Mouse (Mus musculus) heart, embryonic 14.5 days (tissue): Measurements from ENCODE around the gene Kcnj9. TPM values are rescaled to one million over a fixed set of nuclear protein-coding genes. Genes with fewer than 3 reads are reported as not detected.

ENCODE experiments used
- ATAC-seq: fragments of 200-750 bp; cut with Nextera tagmentation; 2 replicates; pipeline ENCODE4 v1.8.0; 2017; ENCODE audit warnings: low read depth, moderate TSS enrichment; ENCODE audit not compliant: insufficient number of reproducible peaks, insufficient read depth, low FRiP score
- H3K27ac ChIP-seq, 2 experiments: fragments of 200-500 bp in 1 of 2; fragments of 300-500 bp in 1 of 2; sonication (generic) in 1 of 2; replicated peaks in 1 of 2; 2 replicates each; pipeline ENCODE4 v1.5.1; 2012 to 2014; ENCODE audit warnings: low read depth in 2 of 2, low read length in 2 of 2, control low read depth in 1 of 2, mild to moderate bottlenecking in 1 of 2, mixed read lengths in 1 of 2; ENCODE audit not compliant: control insufficient read depth in 1 of 2, insufficient read depth in 1 of 2
- H3K27me3 ChIP-seq: fragments of 300-500 bp; sonication (generic); 2 replicates; pipeline ENCODE4 v1.6.1; 2014; ENCODE audit warnings: mild to moderate bottlenecking, low read length, control low read depth; ENCODE audit not compliant: control insufficient read depth, insufficient read depth
- H3K36me3 ChIP-seq: fragments of 300-500 bp; sonication (generic); 2 replicates; pipeline ENCODE4 v1.6.1; 2014; ENCODE audit warnings: mild to moderate bottlenecking, control low read depth, low read length, mixed read lengths; ENCODE audit not compliant: control insufficient read depth, insufficient read depth
- H3K4me1 ChIP-seq, 2 experiments: fragments of 200-500 bp in 1 of 2; fragments of 300-500 bp in 1 of 2; sonication (generic) in 1 of 2; 2 replicates each; pipeline ENCODE4 v1.6.1; 2012 to 2014; ENCODE audit warnings: low read length in 2 of 2, control low read depth in 1 of 2, mixed read lengths in 1 of 2; ENCODE audit not compliant: control insufficient read depth in 2 of 2, insufficient read depth in 2 of 2
- H3K4me2 ChIP-seq: fragments of 300-500 bp; sonication (generic); 2 replicates; pipeline ENCODE4 v1.6.1; 2014; ENCODE audit warnings: mild to moderate bottlenecking, low read length
- H3K4me3 ChIP-seq, 2 experiments: fragments of 200-500 bp in 1 of 2; fragments of 300-500 bp in 1 of 2; sonication (generic) in 1 of 2; 2 replicates each; pipeline ENCODE4 v1.5.1; 2012 to 2014; ENCODE audit warnings: low read length in 2 of 2, mild to moderate bottlenecking in 2 of 2, control low read depth in 1 of 2, low read depth in 1 of 2, moderate library complexity in 1 of 2; ENCODE audit not compliant: control insufficient read depth in 1 of 2, insufficient read depth in 1 of 2
- H3K9ac ChIP-seq: fragments of 300-500 bp; sonication (generic); 2 replicates; pipeline ENCODE4 v1.6.1; 2014; ENCODE audit warnings: mild to moderate bottlenecking, low read length
- H3K9me3 ChIP-seq: fragments of 300-500 bp; sonication (generic); 2 replicates; pipeline ENCODE4 v1.6.1; 2016; ENCODE audit warnings: low read length, control low read depth; ENCODE audit not compliant: control insufficient read depth
- WGBS: fragments of 180-500 bp; shearing (Covaris S2); extraction: QIAGEN DNeasy Blood & Tissue Kit; methylation state at CpG from one replicate; pipeline ENCODE4 v1.1.7; 2014; 5-methylcytosine and 5-hydroxymethylcytosine counted together
- polyA plus RNA-seq: library from polyadenylated mRNA; unstranded; fragments of >200 nt; fragmentation: Nextera tagmentation; extraction: Ambion mirVana; gene quantifications from 2 replicates; pipeline ENCODE4 v1.2.1, GENCODE M21; 2014

The Kcnj9 gene
- polyA plus RNA-seq, 1 experiment from 2014 or later, result not detected

GRCm38 (mm10) chr1:172274547-172274946 is 54.6 kb downstream of the Kcnj9 start:
- Histone ChIP-seq H3K4me1 (peaks cover 3 to 4% of the 10 kb centered on the region in 2 experiments; a peak in 1 of 4 replicates), H3K27me3 (no peaks in the 10 kb centered on the region), H3K9me3 (no peaks in the 10 kb centered on the region), H3K9ac (no peak overlapping the region), H3K36me3 (peaks cover 26% of the 10 kb centered on the region), H3K4me2 (no peak overlapping the region), H3K27ac (no peak overlapping the region), H3K4me3 (no peak overlapping the region)
- no peak for ATAC-seq
- WGBS, result 68% methylated on average over 5 of the region's 5 CpGs

GRCm38 (mm10) chr1:172274116-172274515 is 55.0 kb downstream of the Kcnj9 start:
- H3K9me3 ChIP-seq, result no peaks in the 10 kb centered on the region
- H3K4me1 ChIP-seq, result peaks cover 3 to 4% of the 10 kb centered on the region in 2 experiments; a peak in 1 of 4 replicates
- no peak overlapping the region for H3K27ac ChIP-seq
- H3K27me3 ChIP-seq, result no peaks in the 10 kb centered on the region
- no peak overlapping the region for H3K4me2 ChIP-seq
- no peak overlapping the region for H3K4me3 ChIP-seq
- WGBS, result 61% methylated on average over 5 of the region's 5 CpGs
- ATAC-seq, result no peak
- no peak overlapping the region for H3K9ac ChIP-seq
- peaks cover 21% of the 10 kb centered on the region for H3K36me3 ChIP-seq

- 82% methylated on average over 6 of the region's 6 CpGs for WGBS
- Histone ChIP-seq H3K27ac (no peak overlapping the region), H3K27me3 (no peaks in the 10 kb centered on the region)
Observed at GRCm38 (mm10) chr1:172273386-172273785, 55.7 kb downstream of the Kcnj9 start.

GRCm38 (mm10) chr1:172271765-172272164 is 57.4 kb downstream of the Kcnj9 start:
- H3K36me3 ChIP-seq, result peaks cover 3% of the 10 kb centered on the region; the same call in 1 of the 2 replicates
- no peaks in the 10 kb centered on the region; a peak in 1 of 4 replicates for H3K4me1 ChIP-seq
- H3K4me3 ChIP-seq, result no peak overlapping the region
- no peak for ATAC-seq
- H3K27me3 ChIP-seq, result no peaks in the 10 kb centered on the region
- H3K9ac ChIP-seq, result no peak overlapping the region
- H3K4me2 ChIP-seq, result no peak overlapping the region
- H3K27ac ChIP-seq, result no peak overlapping the region
- H3K9me3 ChIP-seq, result no peaks in the 10 kb centered on the region
- WGBS, result 82% methylated on average over 10 of the region's 10 CpGs

More at GRCm38 (mm10) chr1:172273386-172273785, 55.7 kb downstream of the Kcnj9 start:
- Histone ChIP-seq H3K9me3 (no peaks in the 10 kb centered on the region), H3K36me3 (peaks cover 17% of the 10 kb centered on the region), H3K9ac (no peak overlapping the region), H3K4me3 (no peak overlapping the region), H3K4me2 (no peak overlapping the region), H3K4me1 (peaks cover 0 to 4% of the 10 kb centered on the region in 2 experiments; a peak in 1 of 4 replicates)
- ATAC-seq, result no peak

- no peak for ATAC-seq
- H3K27me3 ChIP-seq, result no peaks in the 10 kb centered on the region
- WGBS, result 85% methylated on average over 3 of the region's 3 CpGs
- H3K36me3 ChIP-seq, result peaks cover 3% of the 10 kb centered on the region; the same call in 1 of the 2 replicates
- no peak overlapping the region for H3K4me3 ChIP-seq
- no peak overlapping the region for H3K9ac ChIP-seq
- no peak overlapping the region for H3K27ac ChIP-seq
- H3K4me2 ChIP-seq, result no peak overlapping the region
- H3K9me3 ChIP-seq, result no peaks in the 10 kb centered on the region
- H3K4me1 ChIP-seq, result no peaks in the 10 kb centered on the region; a peak in 1 of 4 replicates
Observed at GRCm38 (mm10) chr1:172271208-172271607, 57.9 kb downstream of the Kcnj9 start.

Other genes with a start within 250 kb of the Kcnj9 start
- 157 and 163 TPM in 2 replicates for gene Copa, start 246.8 kb downstream of the Kcnj9 start, polyA plus RNA-seq
- 120 TPM in 2 replicates for gene Ncstn, start 246.5 kb downstream of the Kcnj9 start, polyA plus RNA-seq
- 119 and 136 TPM in 2 replicates for gene Pex19, start 202.6 kb downstream of the Kcnj9 start, polyA plus RNA-seq
- 101 and 104 TPM in 2 replicates for gene Dcaf8, start 181.2 kb downstream of the Kcnj9 start, polyA plus RNA-seq
- 160 and 166 TPM in 2 replicates for gene Pea15a, start 122.5 kb downstream of the Kcnj9 start, polyA plus RNA-seq
- gene Casq1, start 109.5 kb downstream of the Kcnj9 start, polyA plus RNA-seq, result 138 and 148 TPM in 2 replicates
- 0.23 and 0.26 TPM in 2 replicates for gene Atp1a4, start 70.9 kb downstream of the Kcnj9 start, polyA plus RNA-seq
- 20.7 and 24.7 TPM in 2 replicates for gene Igsf8, start 67.7 kb downstream of the Kcnj9 start, polyA plus RNA-seq
- gene Atp1a2, start 31.3 kb downstream of the Kcnj9 start, polyA plus RNA-seq, result 5.3 and 7.3 TPM in 2 replicates
- gene Kcnj10, start 11.9 kb upstream of the Kcnj9 start, polyA plus RNA-seq, result not detected in 2 replicates
- 5.6 and 6.3 TPM in 2 replicates for gene Pigm, start 47.2 kb upstream of the Kcnj9 start, polyA plus RNA-seq
- 1.5 and 1.6 TPM in 2 replicates for gene Slamf9, start 146.0 kb upstream of the Kcnj9 start, polyA plus RNA-seq
- gene Igsf9, start 152.5 kb upstream of the Kcnj9 start, polyA plus RNA-seq, result 2.0 and 5.0 TPM in 2 replicates
- 187 and 196 TPM in 2 replicates for gene Tagln2, start 170.7 kb upstream of the Kcnj9 start, polyA plus RNA-seq
- 2.0 and 2.6 TPM in 2 replicates for gene Cfap45, start 191.5 kb upstream of the Kcnj9 start, polyA plus RNA-seq
- gene Vsig8, start 226.6 kb upstream of the Kcnj9 start, polyA plus RNA-seq, result 0.22 and 0.23 TPM in 2 replicates